Mouse (Mus musculus): Measurements from ENCODE around the gene Riiad1. TPM values are rescaled to one million over a fixed set of nuclear protein-coding genes. Genes with fewer than 3 reads are reported as not detected.
A peak's percentile ranks its signal among the peaks of the same experiment; 100 is the strongest.

The Riiad1 gene
- polyA plus RNA-seq, 1 experiment = not detected

DNA sequence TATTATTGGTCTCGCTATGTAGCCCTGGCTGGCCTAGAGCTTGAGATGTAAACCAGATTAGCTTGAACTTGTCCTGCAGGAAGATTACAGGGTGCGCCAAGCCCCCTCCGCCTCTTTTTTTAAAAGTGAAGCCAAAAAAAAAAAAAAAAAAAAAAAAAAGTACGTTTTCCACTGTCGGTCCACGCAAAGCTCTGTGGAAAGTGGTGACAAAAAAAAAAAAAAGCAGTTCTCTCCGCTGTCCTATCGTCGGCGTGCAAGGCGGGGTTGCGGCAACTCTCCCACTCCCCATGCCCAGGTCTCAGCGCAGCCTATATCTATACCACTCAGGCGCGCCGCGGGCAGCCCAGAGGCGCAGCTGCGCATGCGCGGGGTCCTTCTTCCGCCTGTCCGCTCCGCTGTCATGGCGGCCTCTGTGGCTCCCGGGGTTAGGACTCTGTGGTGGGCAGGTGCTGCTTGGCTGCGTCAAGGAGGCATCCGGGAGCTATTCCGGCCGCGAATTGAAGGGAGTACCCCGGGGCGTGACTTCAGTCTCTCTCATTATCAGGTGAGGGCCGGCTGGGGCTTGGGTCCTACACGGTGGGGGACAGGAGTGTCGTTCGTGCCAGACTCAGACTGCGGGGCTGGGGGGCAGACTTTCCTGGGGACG is 37.1 kb downstream of the Riiad1 start, which contains the start of gene Mrpl9:
Gene Mrpl9 (plus strand): TSS at position 368 of the 646 bp plus-strand sequence.
- peak within 1 kb of the TSS; percentile 100 for H3K4me3 ChIP-seq (replicated peaks)
- TF ChIP-seq TAL1 (IDR thresholded peaks at IDR 0.05; ENCODE audit: low read length) (no peak), GATA1 (IDR thresholded peaks at IDR 0.05; ENCODE audit: low read length) (no peak)
- H3K36me3 ChIP-seq (ENCODE audit: control insufficient read depth) = peaks cover 38% of the 10 kb centered on the region
- H3K27me3 ChIP-seq (ENCODE audit: control insufficient read depth) = peaks cover 19% of the 10 kb centered on the region
- no peaks in the 10 kb centered on the region for H3K9me3 ChIP-seq (ENCODE audit: control insufficient read depth, low read length)
- H3K4me1 ChIP-seq (ENCODE audit: control insufficient read depth) = peaks cover 18% of the 10 kb centered on the region

DNA sequence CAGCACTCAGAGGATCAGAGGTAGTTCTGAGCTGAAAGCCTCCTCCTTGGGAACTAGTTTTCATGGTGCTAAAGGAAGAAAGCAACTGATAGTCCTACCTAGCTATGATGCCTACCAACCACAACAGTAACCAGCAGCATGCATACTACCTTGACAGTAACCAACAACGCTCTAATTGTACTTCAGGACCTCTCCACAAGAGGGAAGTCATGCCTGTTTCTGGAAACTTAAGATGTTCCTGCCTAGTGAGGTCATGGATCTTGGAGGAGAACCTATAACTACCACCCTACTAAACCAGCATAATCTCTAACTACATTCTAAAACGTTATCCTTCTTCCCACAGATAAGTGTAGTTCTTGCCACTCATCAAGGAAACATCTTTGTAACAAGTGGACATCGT is 39.0 kb downstream of the Riiad1 start:
- no peak for TF ChIP-seq TAL1 (IDR thresholded peaks at IDR 0.05; ENCODE audit: low read length)
- H3K27me3 ChIP-seq (ENCODE audit: control insufficient read depth) = peaks cover 19% of the 10 kb centered on the region
- H3K4me1 ChIP-seq (ENCODE audit: control insufficient read depth) = peaks cover 18% of the 10 kb centered on the region
- peaks cover 19% of the 10 kb centered on the region for H3K36me3 ChIP-seq (ENCODE audit: control insufficient read depth)
- no peak overlapping the region for H3K4me3 ChIP-seq (replicated peaks)
- H3K9me3 ChIP-seq (ENCODE audit: control insufficient read depth, low read length) = no peaks in the 10 kb centered on the region

DNA sequence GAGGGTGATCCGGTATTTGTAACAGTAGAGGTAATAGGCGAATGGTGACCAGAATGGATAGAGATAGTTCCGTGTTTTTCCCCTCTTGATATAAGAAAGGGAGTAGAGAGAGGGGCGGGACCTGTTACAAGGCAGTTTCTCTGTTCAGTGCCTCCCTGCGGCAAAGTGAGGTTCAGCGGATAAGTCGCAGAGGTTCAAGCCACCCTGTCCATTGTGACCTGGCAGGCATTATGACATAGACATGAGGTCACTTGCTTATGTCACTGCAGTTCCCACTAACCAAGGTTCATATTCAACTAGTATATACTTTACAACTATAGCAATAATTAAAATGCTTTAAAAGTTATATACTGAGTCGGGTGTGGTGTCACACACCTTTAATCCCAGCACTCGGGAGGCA is 43.7 kb downstream of the Riiad1 start:
- no peaks in the 10 kb centered on the region for H3K36me3 ChIP-seq (ENCODE audit: control insufficient read depth)
- TF ChIP-seq GATA1 (IDR thresholded peaks at IDR 0.05; ENCODE audit: low read length) (no peak), TAL1 (IDR thresholded peaks at IDR 0.05; ENCODE audit: low read length) (no peak)

DNA sequence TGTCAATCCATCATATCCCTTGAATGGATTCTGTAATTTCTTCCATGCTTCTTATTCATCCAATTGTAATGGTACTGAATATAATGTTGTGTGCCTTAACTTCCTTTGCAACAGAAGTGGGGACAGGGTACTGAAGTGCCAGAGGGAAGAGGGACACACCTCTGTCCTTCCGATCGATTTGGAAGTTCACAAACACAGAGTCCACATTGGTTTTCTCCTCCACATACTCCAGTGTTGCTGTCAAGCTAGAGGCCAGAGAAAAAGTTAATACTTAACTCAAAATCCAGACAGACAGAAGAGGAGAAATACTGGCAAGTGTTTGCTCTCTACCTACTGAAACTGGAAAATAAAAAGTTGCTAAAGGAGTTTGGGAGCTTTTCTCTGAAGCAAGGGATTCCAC is 45.8 kb downstream of the Riiad1 start:
- no peaks in the 10 kb centered on the region for H3K36me3 ChIP-seq (ENCODE audit: control insufficient read depth)
- no peaks in the 10 kb centered on the region for H3K27me3 ChIP-seq (ENCODE audit: control insufficient read depth)
- TF ChIP-seq TAL1 (IDR thresholded peaks at IDR 0.05; ENCODE audit: low read length) (no peak), GATA1 (IDR thresholded peaks at IDR 0.05; ENCODE audit: low read length) (no peak)
- no peak overlapping the region for H3K4me3 ChIP-seq (replicated peaks)
- H3K9me3 ChIP-seq (ENCODE audit: control insufficient read depth, low read length) = no peaks in the 10 kb centered on the region
- no peaks in the 10 kb centered on the region for H3K4me1 ChIP-seq (ENCODE audit: control insufficient read depth)

More for the DNA sequence above, 43.7 kb downstream of the Riiad1 start:
- H3K4me1 ChIP-seq (ENCODE audit: control insufficient read depth) = no peaks in the 10 kb centered on the region
- peaks cover 16% of the 10 kb centered on the region for H3K27me3 ChIP-seq (ENCODE audit: control insufficient read depth)
- H3K4me3 ChIP-seq (replicated peaks) = no peak overlapping the region
- no peaks in the 10 kb centered on the region for H3K9me3 ChIP-seq (ENCODE audit: control insufficient read depth, low read length)

DNA sequence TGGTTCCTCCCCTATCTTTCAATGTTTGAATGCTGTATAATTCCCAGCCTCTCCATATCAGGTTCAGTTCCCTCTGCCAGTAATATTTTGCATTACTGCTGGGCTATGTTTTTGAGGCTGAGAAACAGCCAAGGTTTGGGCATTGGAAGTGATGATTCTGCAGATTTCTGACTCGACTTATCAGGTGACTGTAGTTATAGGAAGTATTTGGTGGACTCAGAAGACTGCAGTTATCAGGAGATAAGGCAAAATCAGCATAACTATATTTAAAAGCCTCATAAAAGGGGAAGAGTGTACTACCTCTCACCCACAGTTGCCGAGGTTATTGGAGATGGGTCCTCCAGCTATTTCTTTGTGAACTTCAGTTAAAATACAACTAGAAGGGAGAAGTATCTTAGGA is 49.2 kb downstream of the Riiad1 start:
- TF ChIP-seq TAL1 (IDR thresholded peaks at IDR 0.05; ENCODE audit: low read length) (no peak), GATA1 (IDR thresholded peaks at IDR 0.05; ENCODE audit: low read length) (no peak)
- H3K9me3 ChIP-seq (ENCODE audit: control insufficient read depth, low read length) = no peaks in the 10 kb centered on the region
- no peaks in the 10 kb centered on the region for H3K4me1 ChIP-seq (ENCODE audit: control insufficient read depth)
- H3K27me3 ChIP-seq (ENCODE audit: control insufficient read depth) = no peaks in the 10 kb centered on the region
- no peak overlapping the region for H3K4me3 ChIP-seq (replicated peaks)
- no peaks in the 10 kb centered on the region for H3K36me3 ChIP-seq (ENCODE audit: control insufficient read depth)

Other genes with a start within 250 kb of the Riiad1 start
- not detected in 2 replicates for gene Gm4778, start 216.3 kb downstream of the Riiad1 start, polyA plus RNA-seq (2012)
- not detected in 2 replicates for gene Them4, start 170.3 kb downstream of the Riiad1 start, polyA plus RNA-seq (2012)
- not detected in 2 replicates for gene Them5, start 138.2 kb downstream of the Riiad1 start, polyA plus RNA-seq (2012)
- gene C2cd4d, start 117.9 kb downstream of the Riiad1 start, polyA plus RNA-seq (2012) = not detected in 2 replicates
- gene Rorc, start 107.5 kb downstream of the Riiad1 start, polyA plus RNA-seq (2012) = not detected in 2 replicates
- not detected in 2 replicates for gene Lingo4, start 81.8 kb downstream of the Riiad1 start, polyA plus RNA-seq (2012)
- 0.01 and 0.07 TPM in 2 replicates for gene Tdrkh, start 67.1 kb downstream of the Riiad1 start, polyA plus RNA-seq (2012)
- gene Mrpl9, start 37.0 kb downstream of the Riiad1 start, polyA plus RNA-seq (2012) = 3.8 and 4.7 TPM in 2 replicates
- gene Oaz3, start 36.4 kb downstream of the Riiad1 start, polyA plus RNA-seq (2012) = not detected in 2 replicates
- gene Celf3, start 2.0 kb downstream of the Riiad1 start, polyA plus RNA-seq (2012) = 0.03 TPM in 1 of 2 replicates, not detected in the other
- gene Snx27, start 102.4 kb upstream of the Riiad1 start, polyA plus RNA-seq (2012) = 0.17 and 0.20 TPM in 2 replicates
- gene Gm10972, start 162.8 kb upstream of the Riiad1 start, polyA plus RNA-seq (2012) = not detected in 2 replicates
- gene Tuft1, start 178.5 kb upstream of the Riiad1 start, polyA plus RNA-seq (2012) = 0.30 and 0.68 TPM in 2 replicates
- gene Selenbp2, start 213.2 kb upstream of the Riiad1 start, polyA plus RNA-seq (2012) = 0.05 TPM in 1 of 2 replicates, not detected in the other